Mouse (Mus musculus) megakaryocyte, embryonic 14.5 days (primary cell): ENCODE results near the gene Slc25a23.

Source experiments
- FLI1 ChIP-seq: IDR thresholded peaks from 2 replicates; pipeline ENCODE4 v1.6.1; 2012; ENCODE audit warnings: low read length, inconsistent platforms, mixed read lengths
- GATA1 ChIP-seq: IDR thresholded peaks from 3 replicates; pipeline ENCODE4 v1.6.1; 2012; ENCODE audit warnings: mixed read lengths, low read length, inconsistent platforms, borderline replicate concordance

GRCm38 (mm10) chr17:57047406-57047805, 12.3 kb downstream of the Slc25a23 start:
- TF ChIP-seq GATA1, result no peak
- TF ChIP-seq FLI1, result no peak
